25 mouse cellular contexts compared by ENCODE assay signal in genomic region chr11:32280646-32281045, GRCm38 (mm10). TPM values are rescaled to one million over a fixed set of nuclear protein-coding genes. Genes with fewer than 3 reads are reported as not detected.
DNase-seq lines count a peak whose midpoint lies in the region; ATAC-seq lines count a peak whose summit lies in the region.
"Had no signal": no experiment of that assay in that cellular context is flagged by ENCODE, and none has a peak within 500 bp of the region (broad histone marks: within the 10 kb centered on the region; RNA-seq: fewer than 3 reads in every experiment).

No protein-coding gene starts in this region.

- H3K4me3 ChIP-seq in heart, embryonic 10.5 days: no peak overlapping the region
- H3K4me3 ChIP-seq in liver, embryonic 12.5 days: peak overlapping the region; percentile 12; the same call in 1 of the 2 replicates
- H3K4me3 ChIP-seq in liver, embryonic 16.5 days (ENCODE audit: low read depth, low read length): no peak overlapping the region
- H3K4me3 ChIP-seq: embryonic facial prominence, embryonic 13.5 days; forebrain, embryonic 10.5 days; forebrain, embryonic 15.5 days; hindbrain, embryonic 12.5 days had no signal

- H3K4me2 ChIP-seq in liver, embryonic 12.5 days: peak overlapping the region; percentile 67
- peak overlapping the region; percentile 71 for H3K4me2 ChIP-seq in liver, embryonic 16.5 days (ENCODE audit: low read depth, low read length)
- H3K4me2 ChIP-seq: embryonic facial prominence, embryonic 13.5 days; forebrain, embryonic 15.5 days; hindbrain, embryonic 12.5 days had no signal

- 76% methylated on average over 2 of the region's 2 CpGs for WGBS in heart, embryonic 10.5 days
- 58% methylated on average over 2 of the region's 2 CpGs for WGBS in liver, embryonic 12.5 days (ENCODE audit: insufficient replicate concordance)
- 50% methylated on average over 2 of the region's 2 CpGs for WGBS in liver, embryonic 16.5 days (ENCODE audit: insufficient replicate concordance)

- H3K27me3 ChIP-seq in heart, embryonic 10.5 days (ENCODE audit: insufficient read depth, poor library complexity, severe bottlenecking): peaks cover 64% of the 10 kb centered on the region
- peaks cover 53% of the 10 kb centered on the region for H3K27me3 ChIP-seq in liver, embryonic 12.5 days (replicated peaks)
- peaks cover 16% of the 10 kb centered on the region for H3K27me3 ChIP-seq in liver, embryonic 16.5 days (ENCODE audit: control insufficient read depth, insufficient read depth, low read depth, low read length)
- H3K27me3 ChIP-seq: forebrain, embryonic 15.5 days had no signal

- no peak overlapping the region for H3K27ac ChIP-seq in heart, embryonic 10.5 days
- H3K27ac ChIP-seq in liver, embryonic 12.5 days: peak overlapping the region; percentile 99
- peak overlapping the region; percentile 98 for H3K27ac ChIP-seq in liver, embryonic 16.5 days (ENCODE audit: low read length)
- H3K27ac ChIP-seq: embryonic facial prominence, embryonic 13.5 days; forebrain, embryonic 10.5 days; forebrain, embryonic 15.5 days; hindbrain, embryonic 12.5 days had no signal

- no peaks in the 10 kb centered on the region for H3K9me3 ChIP-seq in heart, embryonic 10.5 days
- H3K9me3 ChIP-seq in liver, embryonic 12.5 days (replicated peaks): no peaks in the 10 kb centered on the region
- no peaks in the 10 kb centered on the region for H3K9me3 ChIP-seq in liver, embryonic 16.5 days (replicated peaks; ENCODE audit: control insufficient read depth, low read length)
- H3K9me3 ChIP-seq: embryonic facial prominence, embryonic 13.5 days; forebrain, embryonic 10.5 days; forebrain, embryonic 15.5 days; hindbrain, embryonic 12.5 days had no signal

- peak; percentile 63 for DNase-seq in heart, embryonic 10.5 days (ENCODE audit: low spot score)
- no peak for DNase-seq in heart, postnatal 14 days
- DNase-seq in liver: peak; percentile 57
- DNase-seq in gastrocnemius, postnatal 10 days: no peak
- no peak for DNase-seq in adrenal gland, postnatal 4 days (ENCODE audit: low spot score in 2 of 2)
- DNase-seq: adrenal gland, postnatal 14 days; cerebellum, adult 18-20 months; cerebellum, adult 9-11 months; cerebellum, postnatal 36 days had no signal

- intact Hi-C loops in heart, postnatal 14 days (cut with DNase I): no loop called here

- no peaks in the 10 kb centered on the region for H3K36me3 ChIP-seq in heart, embryonic 10.5 days
- H3K36me3 ChIP-seq in liver, embryonic 12.5 days: no peaks in the 10 kb centered on the region
- no peaks in the 10 kb centered on the region for H3K36me3 ChIP-seq in liver, embryonic 16.5 days (ENCODE audit: control insufficient read depth, insufficient read depth)
- H3K36me3 ChIP-seq: embryonic facial prominence, embryonic 13.5 days; forebrain, embryonic 10.5 days; forebrain, embryonic 15.5 days; hindbrain, embryonic 12.5 days had no signal

- ATAC-seq in liver, embryonic 12.5 days: no peak
- ATAC-seq in liver, embryonic 16.5 days (ENCODE audit: low read depth): no peak
- ATAC-seq: activated CD4-positive, CD25-positive, alpha-beta regulatory T cell, adult 4 months; forebrain, embryonic 15.5 days; hindbrain, embryonic 16.5 days; inflammation-experienced regulatory T-cells, adult 6 months; intestine, postnatal 0 days; Patski had no signal

- no peaks in the 10 kb centered on the region for H3K4me1 ChIP-seq in heart, embryonic 10.5 days
- H3K4me1 ChIP-seq in liver, embryonic 12.5 days: peaks cover 66% of the 10 kb centered on the region
- H3K4me1 ChIP-seq in liver, embryonic 16.5 days (ENCODE audit: control insufficient read depth, low read depth, low read length): peaks cover 29% of the 10 kb centered on the region
- H3K4me1 ChIP-seq: embryonic facial prominence, embryonic 13.5 days; forebrain, embryonic 15.5 days; hindbrain, embryonic 12.5 days had no signal

- peak overlapping the region; percentile 75 for H3K9ac ChIP-seq in liver, embryonic 12.5 days
- peak overlapping the region; percentile 78 for H3K9ac ChIP-seq in liver, embryonic 16.5 days (ENCODE audit: low read depth, low read length)
- H3K9ac ChIP-seq: embryonic facial prominence, embryonic 13.5 days; forebrain, embryonic 15.5 days; hindbrain, embryonic 12.5 days had no signal

RNA-seq across cellular contexts. Expression of gene Hba-a1, which starts 2.7 kb away (rescaled TPM):
- polyA plus RNA-seq in heart, embryonic 10.5 days (2016; fragmentation: Nextera tagmentation; extraction: Ambion mirVana): 4,954 and 6,566 TPM in 2 replicates
- over 10,000 TPM; 19,140 to 26,056 TPM for total RNA-seq in heart, postnatal 14 days (2021)
- polyA plus RNA-seq in liver, embryonic 12.5 days (2016; fragmentation: Nextera tagmentation; extraction: Ambion mirVana): 52,845 and 54,272 TPM in 2 replicates
- 72,809 and 72,929 TPM in 2 replicates for polyA plus RNA-seq in liver, embryonic 16.5 days (2015; fragmentation: Nextera tagmentation; extraction: Ambion mirVana)
- total RNA-seq in gastrocnemius, postnatal 10 days (2021): 1,000 to 10,000 TPM in 1 of 2 experiments, 100 to 1,000 TPM in 1; 968 to 1,389 TPM
- 1,000 to 10,000 TPM; 4,498 to 5,274 TPM for total RNA-seq in adrenal gland, postnatal 4 days (2021)
- polyA plus RNA-seq: Patski had no signal

RNA-seq across cellular contexts. Expression of gene Hba-x, which starts 4.4 kb away (rescaled TPM):
- 8,501 and 9,179 TPM in 2 replicates for polyA plus RNA-seq in heart, embryonic 10.5 days (2016; fragmentation: Nextera tagmentation; extraction: Ambion mirVana)
- not detected for total RNA-seq in heart, postnatal 14 days (2021)
- polyA plus RNA-seq in liver, embryonic 12.5 days (2016; fragmentation: Nextera tagmentation; extraction: Ambion mirVana): 1,859 and 1,982 TPM in 2 replicates
- 43.7 and 47.4 TPM in 2 replicates for polyA plus RNA-seq in liver, embryonic 16.5 days (2015; fragmentation: Nextera tagmentation; extraction: Ambion mirVana)
- not detected for total RNA-seq in gastrocnemius, postnatal 10 days (2021)
- not detected for total RNA-seq in adrenal gland, postnatal 4 days (2021)
- total RNA-seq: adrenal gland, adult 18-20 months; adrenal gland, postnatal 14 days; CH12.LX; gastrocnemius, adult 8-10 months; gastrocnemius, postnatal 4 days; heart, postnatal 25 days had no signal
- polyA plus RNA-seq: activated CD4-positive, CD25-positive, alpha-beta regulatory T cell, adult 4 months; inflammation-experienced regulatory T-cells, adult 6 months; Patski had no signal

RNA-seq across cellular contexts. Expression of gene Hbq1b, which starts 6.1 kb away (rescaled TPM):
- polyA plus RNA-seq in heart, embryonic 10.5 days (2016; fragmentation: Nextera tagmentation; extraction: Ambion mirVana): 13.9 and 16.8 TPM in 2 replicates
- 1 to 10 TPM; 2.9 TPM for total RNA-seq in heart, postnatal 14 days (2021)
- polyA plus RNA-seq in liver, embryonic 12.5 days (2016; fragmentation: Nextera tagmentation; extraction: Ambion mirVana): 116 and 122 TPM in 2 replicates
- 158 and 159 TPM in 2 replicates for polyA plus RNA-seq in liver, embryonic 16.5 days (2015; fragmentation: Nextera tagmentation; extraction: Ambion mirVana)
- under 1 TPM in 1 of 2 experiments, not detected in 1; 0.79 TPM for total RNA-seq in gastrocnemius, postnatal 10 days (2021)
- 1 to 10 TPM; 3.9 to 5.3 TPM for total RNA-seq in adrenal gland, postnatal 4 days (2021)
- total RNA-seq: adrenal gland, adult 18-20 months; CH12.LX; gastrocnemius, adult 8-10 months; gastrocnemius, postnatal 4 days had no signal
- polyA plus RNA-seq: activated CD4-positive, CD25-positive, alpha-beta regulatory T cell, adult 4 months; inflammation-experienced regulatory T-cells, adult 6 months; intestine, postnatal 0 days; Patski had no signal

RNA-seq across cellular contexts. Expression of gene Nprl3, which starts 13.1 kb away (rescaled TPM):
- polyA plus RNA-seq in heart, embryonic 10.5 days (2016; fragmentation: Nextera tagmentation; extraction: Ambion mirVana): 43.8 and 44.5 TPM in 2 replicates
- total RNA-seq in heart, postnatal 14 days (2021): 10 to 100 TPM; 24.9 to 29.3 TPM
- 34.6 and 39.1 TPM in 2 replicates for polyA plus RNA-seq in liver, embryonic 12.5 days (2016; fragmentation: Nextera tagmentation; extraction: Ambion mirVana)
- 30.8 and 31.5 TPM in 2 replicates for polyA plus RNA-seq in liver, embryonic 16.5 days (2015; fragmentation: Nextera tagmentation; extraction: Ambion mirVana)
- total RNA-seq in gastrocnemius, postnatal 10 days (2021): 10 to 100 TPM; 18.9 to 25.0 TPM
- total RNA-seq in adrenal gland, postnatal 4 days (2021): 10 to 100 TPM; 73.7 to 77.3 TPM

RNA-seq across cellular contexts. Expression of gene Hba-a2, which starts 15.6 kb away (rescaled TPM):
- polyA plus RNA-seq in heart, embryonic 10.5 days (2016; fragmentation: Nextera tagmentation; extraction: Ambion mirVana): 9,075 and 12,184 TPM in 2 replicates
- over 10,000 TPM; 17,559 to 24,540 TPM for total RNA-seq in heart, postnatal 14 days (2021)
- 121,851 and 123,321 TPM in 2 replicates for polyA plus RNA-seq in liver, embryonic 12.5 days (2016; fragmentation: Nextera tagmentation; extraction: Ambion mirVana)
- polyA plus RNA-seq in liver, embryonic 16.5 days (2015; fragmentation: Nextera tagmentation; extraction: Ambion mirVana): 165,200 and 165,281 TPM in 2 replicates
- total RNA-seq in gastrocnemius, postnatal 10 days (2021): 1,000 to 10,000 TPM in 1 of 2 experiments, 100 to 1,000 TPM in 1; 662 to 1,092 TPM
- total RNA-seq in adrenal gland, postnatal 4 days (2021): 1,000 to 10,000 TPM; 3,034 to 3,470 TPM
- polyA plus RNA-seq: Patski had no signal

Comparison
In these comparisons a context has a peak if more than half of its experiments do, and no peak if none do; other contexts are left out.
1. DNase-seq: peak in heart, embryonic 10.5 days (single experiment) and liver (single experiment); none in heart, postnatal 14 days (0 of 2), gastrocnemius, postnatal 10 days (single experiment) and adrenal gland, postnatal 4 days (0 of 2).